Mouse (Mus musculus): ENCODE measurements around the gene Cntnap5c. TPM values are rescaled to one million over a fixed set of nuclear protein-coding genes. Genes with fewer than 3 reads are reported as not detected.

The Cntnap5c gene
- polyA plus RNA-seq, 1 experiment from 2014 or later: not detected

DNA sequence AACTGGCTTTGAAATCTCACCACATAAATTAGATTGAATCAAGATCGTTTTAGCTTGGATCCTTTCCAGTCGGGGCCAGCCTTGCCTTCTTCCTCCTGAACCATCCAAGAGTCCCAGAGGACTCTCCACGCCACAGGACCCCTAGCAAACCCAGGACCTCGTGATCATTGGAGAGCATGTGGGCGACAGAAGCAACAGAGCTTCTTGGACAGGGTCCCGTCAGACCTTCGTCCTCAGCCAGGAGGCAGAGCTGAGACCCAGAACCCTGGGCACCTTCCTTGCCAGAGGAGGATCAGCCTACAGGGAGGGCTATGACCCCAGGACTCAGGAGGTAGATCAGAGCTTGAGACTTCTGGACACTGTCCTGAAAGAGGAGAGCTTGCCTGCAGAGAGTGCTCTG is 300.5 kb downstream of the Cntnap5c start:
- ATAC-seq: no peak

DNA sequence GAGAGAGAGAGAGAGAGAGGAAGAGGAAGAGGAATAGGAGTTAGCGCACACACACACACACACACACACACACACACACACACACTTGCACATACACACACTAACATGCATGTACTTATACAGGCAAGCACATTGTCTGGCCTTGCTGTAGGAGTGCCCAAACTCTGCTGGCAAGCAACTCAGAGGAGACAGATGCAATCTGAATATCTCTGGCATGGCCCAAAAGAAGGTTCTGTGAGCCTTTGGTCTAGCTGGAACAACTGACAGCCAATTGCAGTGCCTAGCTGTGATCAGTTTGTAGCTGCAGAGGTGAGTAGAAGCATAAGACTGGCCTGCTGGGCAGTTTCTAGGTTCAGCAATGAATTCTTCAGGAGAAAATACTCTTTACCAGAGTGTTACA is 313.3 kb downstream of the Cntnap5c start:
- Histone ChIP-seq H3K4me1 (no peaks in the 10 kb centered on the region), H3K27ac (no peak overlapping the region), H3K9me3 (replicated peaks) (no peaks in the 10 kb centered on the region), H3K36me3 (no peaks in the 10 kb centered on the region), H3K9ac (no peak overlapping the region), H3K4me3 (no peak overlapping the region), H3K4me2 (no peak overlapping the region), H3K27me3 (replicated peaks) (no peaks in the 10 kb centered on the region)
- WGBS (ENCODE audit: insufficient replicate concordance): no CpG with 5 or more reads among the region's 1 CpGs
- ATAC-seq: no peak

More for the DNA sequence above, 300.5 kb downstream of the Cntnap5c start:
- Histone ChIP-seq H3K9me3 (replicated peaks) (0 out of 2 replicates have a peak, but pooled peaks cover 5% of the 10 kb centered on the region), H3K27ac (no peak overlapping the region), H3K9ac (no peak overlapping the region), H3K4me3 (no peak overlapping the region), H3K27me3 (replicated peaks) (no peaks in the 10 kb centered on the region), H3K36me3 (no peaks in the 10 kb centered on the region), H3K4me2 (no peak overlapping the region), H3K4me1 (no peaks in the 10 kb centered on the region)
- 60% methylated on average over 7 of the region's 7 CpGs for WGBS (ENCODE audit: insufficient replicate concordance)

DNA sequence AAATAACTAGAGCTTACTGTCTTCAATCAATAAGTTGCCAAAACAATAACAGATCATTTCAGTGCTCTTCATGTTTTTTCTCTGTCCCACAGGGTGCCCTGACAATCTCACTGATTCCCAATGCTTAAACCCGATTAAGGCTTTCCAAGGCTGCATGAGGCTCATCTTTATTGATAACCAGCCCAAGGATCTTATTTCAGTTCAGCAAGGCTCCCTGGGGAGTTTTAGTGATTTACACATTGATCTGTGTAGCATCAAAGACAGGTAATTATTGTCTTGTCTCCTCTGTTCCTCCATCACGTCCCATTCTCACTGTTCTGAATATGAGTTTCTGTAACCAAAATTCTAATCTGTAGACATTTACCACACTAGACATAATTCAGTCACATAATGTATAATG is 335.1 kb downstream of the Cntnap5c start:
- Histone ChIP-seq H3K9me3 (replicated peaks) (no peaks in the 10 kb centered on the region), H3K9ac (no peak overlapping the region), H3K27me3 (replicated peaks) (no peaks in the 10 kb centered on the region), H3K4me1 (no peaks in the 10 kb centered on the region), H3K4me3 (no peak overlapping the region), H3K27ac (no peak overlapping the region), H3K4me2 (no peak overlapping the region), H3K36me3 (no peaks in the 10 kb centered on the region)
- 69% methylated on average over 2 of the region's 2 CpGs for WGBS (ENCODE audit: insufficient replicate concordance)
- no peak for ATAC-seq

DNA sequence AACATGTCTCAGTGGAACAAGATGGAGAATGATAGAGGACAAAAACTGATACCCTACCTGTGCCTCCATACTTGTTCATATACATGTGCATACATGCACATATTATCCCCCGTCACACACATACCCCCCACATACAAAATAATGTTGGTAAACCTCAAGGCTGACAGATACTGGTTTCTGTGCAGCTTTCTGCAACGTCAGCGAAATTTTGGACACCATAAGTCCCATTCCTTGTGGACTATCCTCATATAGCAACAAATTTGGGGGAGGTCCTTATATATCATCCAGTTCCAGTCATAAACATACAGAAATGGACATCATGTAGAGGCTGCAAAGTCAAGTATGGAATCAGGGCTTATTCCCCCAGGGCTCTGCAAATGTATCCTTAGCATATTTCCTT is 338.5 kb downstream of the Cntnap5c start:
- no peak for ATAC-seq
- H3K36me3 ChIP-seq: no peaks in the 10 kb centered on the region
- H3K4me1 ChIP-seq: no peaks in the 10 kb centered on the region
- no peak overlapping the region for H3K4me2 ChIP-seq
- no peak overlapping the region for H3K27ac ChIP-seq
- H3K27me3 ChIP-seq (replicated peaks): no peaks in the 10 kb centered on the region
- H3K9ac ChIP-seq: no peak overlapping the region
- H3K4me3 ChIP-seq: no peak overlapping the region
- 56% methylated on average over 3 of the region's 3 CpGs for WGBS (ENCODE audit: insufficient replicate concordance)
- no peaks in the 10 kb centered on the region for H3K9me3 ChIP-seq (replicated peaks)

DNA sequence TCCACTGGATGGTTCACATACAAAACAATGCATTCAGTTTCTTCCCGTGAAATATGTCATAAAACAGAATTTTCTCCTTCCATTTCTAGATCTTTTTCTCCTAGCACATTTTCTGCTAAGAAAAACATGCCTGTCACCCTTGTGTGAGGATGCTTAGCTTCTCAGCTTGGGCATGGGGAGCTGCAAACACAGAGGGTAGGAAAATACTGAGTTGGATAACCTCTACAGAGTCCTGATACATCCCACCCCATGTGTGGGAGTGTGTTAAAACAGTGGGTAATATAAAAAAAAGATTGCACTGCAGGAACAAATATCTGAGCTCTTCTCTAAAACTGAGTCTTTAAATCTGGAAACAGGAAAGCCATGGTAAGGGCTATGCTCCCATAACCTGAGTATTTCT is 339.0 kb downstream of the Cntnap5c start:
- Histone ChIP-seq H3K36me3 (no peaks in the 10 kb centered on the region), H3K4me1 (no peaks in the 10 kb centered on the region), H3K9me3 (replicated peaks) (no peaks in the 10 kb centered on the region), H3K27me3 (replicated peaks) (no peaks in the 10 kb centered on the region), H3K4me3 (no peak overlapping the region), H3K27ac (no peak overlapping the region), H3K9ac (no peak overlapping the region), H3K4me2 (no peak overlapping the region)
- no peak for ATAC-seq
- WGBS (ENCODE audit: insufficient replicate concordance): 22% methylated on average over 1 of the region's 1 CpGs

DNA sequence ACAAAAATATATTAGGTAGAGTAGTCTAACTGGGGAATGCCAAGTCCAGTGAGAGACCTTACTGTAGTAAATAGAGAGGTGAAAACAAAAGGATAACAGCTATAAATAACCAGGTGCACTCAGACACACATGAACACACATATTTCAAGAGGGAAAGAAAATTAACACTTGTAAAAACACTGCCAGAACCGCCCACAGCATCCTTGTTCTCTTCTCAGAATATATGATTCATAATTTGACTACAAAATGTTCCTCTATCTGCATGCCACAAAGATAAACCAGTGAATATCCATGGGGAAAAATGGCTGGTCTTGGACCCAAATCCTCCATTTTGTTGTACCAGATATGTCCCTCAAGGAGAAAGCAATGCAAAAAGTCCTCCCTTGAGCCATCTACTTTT is 417.8 kb downstream of the Cntnap5c start:
- no peaks in the 10 kb centered on the region for H3K27me3 ChIP-seq (replicated peaks)
- no peaks in the 10 kb centered on the region for H3K9me3 ChIP-seq (replicated peaks)
- WGBS (ENCODE audit: insufficient replicate concordance): 69% methylated on average over 1 of the region's 1 CpGs
- H3K27ac ChIP-seq: no peak overlapping the region
- H3K4me1 ChIP-seq: no peaks in the 10 kb centered on the region
- no peak overlapping the region for H3K9ac ChIP-seq
- H3K36me3 ChIP-seq: no peaks in the 10 kb centered on the region
- H3K4me3 ChIP-seq: no peak overlapping the region
- no peak overlapping the region for H3K4me2 ChIP-seq
- ATAC-seq: no peak

DNA sequence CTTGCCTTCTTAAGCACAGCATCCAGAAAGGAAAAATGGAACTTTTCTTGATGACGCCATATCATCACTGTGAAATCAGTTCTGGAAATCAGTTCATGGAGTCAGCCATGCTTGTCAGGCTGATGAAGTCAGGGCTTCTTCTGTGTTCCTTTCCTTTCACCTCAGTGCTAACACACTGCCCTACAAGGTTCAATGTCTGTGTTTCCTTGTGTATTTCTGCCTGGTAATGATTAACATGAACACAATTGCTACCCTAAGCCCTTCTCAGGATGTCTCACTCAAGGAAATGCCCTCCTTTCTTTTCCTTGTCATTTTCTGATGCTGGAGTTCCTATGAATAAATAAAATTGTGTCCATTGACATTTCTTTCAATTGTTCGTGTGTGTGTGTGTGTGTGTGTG is 431.8 kb downstream of the Cntnap5c start:
- no peak for ATAC-seq
- Histone ChIP-seq H3K9ac (no peak overlapping the region), H3K9me3 (replicated peaks) (no peaks in the 10 kb centered on the region), H3K4me3 (no peak overlapping the region), H3K27ac (no peak overlapping the region), H3K27me3 (replicated peaks) (no peaks in the 10 kb centered on the region), H3K4me2 (no peak overlapping the region), H3K4me1 (no peaks in the 10 kb centered on the region), H3K36me3 (no peaks in the 10 kb centered on the region)
- WGBS (ENCODE audit: insufficient replicate concordance): 84% methylated on average over 2 of the region's 2 CpGs

DNA sequence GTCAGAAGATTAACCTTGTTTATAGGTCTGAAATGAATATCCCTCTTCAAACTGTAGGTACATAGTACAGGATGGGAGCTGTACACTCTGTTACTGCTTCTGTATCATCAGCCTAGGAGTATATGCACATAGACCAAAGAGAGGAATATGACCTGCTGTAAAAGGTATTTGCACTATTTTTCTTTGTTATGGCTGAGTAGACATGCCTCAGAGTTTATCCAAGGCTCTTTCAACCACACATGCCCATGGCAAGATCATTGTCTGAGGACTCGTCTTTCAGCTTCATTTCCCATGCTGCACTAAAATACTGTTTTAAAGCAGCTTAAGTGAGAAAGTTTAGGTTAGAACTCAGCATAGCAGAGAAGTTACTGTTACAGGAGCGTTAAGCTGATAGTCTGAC is 498.7 kb downstream of the Cntnap5c start:
- Histone ChIP-seq H3K27ac (no peak overlapping the region), H3K4me3 (no peak overlapping the region), H3K36me3 (no peaks in the 10 kb centered on the region), H3K4me2 (no peak overlapping the region), H3K9ac (no peak overlapping the region), H3K27me3 (replicated peaks) (no peaks in the 10 kb centered on the region), H3K9me3 (replicated peaks) (no peaks in the 10 kb centered on the region), H3K4me1 (no peaks in the 10 kb centered on the region)
- WGBS (ENCODE audit: insufficient replicate concordance): 56% methylated on average over 2 of the region's 2 CpGs
- no peak for ATAC-seq

DNA sequence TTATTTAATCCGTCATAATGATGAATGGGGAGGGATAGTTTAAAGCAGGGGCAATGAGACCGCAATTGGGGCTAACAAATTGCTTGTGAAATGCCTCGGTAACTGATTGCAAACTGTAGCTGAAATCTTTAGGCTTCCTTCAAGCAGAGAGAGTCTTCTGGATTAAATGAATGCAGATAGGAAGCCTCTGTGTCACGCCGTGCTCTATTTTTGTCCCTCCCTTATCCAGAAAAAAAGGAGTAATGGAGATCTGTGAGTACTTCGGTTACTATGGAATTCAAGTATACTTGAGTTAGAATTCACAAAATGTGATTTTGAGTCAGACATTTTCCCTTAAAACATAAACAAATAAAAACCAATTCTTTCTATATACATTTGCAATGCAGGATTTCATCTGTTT is 581.9 kb downstream of the Cntnap5c start:
- WGBS (ENCODE audit: insufficient replicate concordance): 71% methylated on average over 6 of the region's 6 CpGs
- Histone ChIP-seq H3K27me3 (replicated peaks) (no peaks in the 10 kb centered on the region), H3K4me3 (no peak overlapping the region), H3K27ac (no peak overlapping the region), H3K9me3 (replicated peaks) (no peaks in the 10 kb centered on the region), H3K9ac (no peak overlapping the region), H3K36me3 (no peaks in the 10 kb centered on the region), H3K4me2 (no peak overlapping the region), H3K4me1 (no peaks in the 10 kb centered on the region)
- no peak for ATAC-seq

DNA sequence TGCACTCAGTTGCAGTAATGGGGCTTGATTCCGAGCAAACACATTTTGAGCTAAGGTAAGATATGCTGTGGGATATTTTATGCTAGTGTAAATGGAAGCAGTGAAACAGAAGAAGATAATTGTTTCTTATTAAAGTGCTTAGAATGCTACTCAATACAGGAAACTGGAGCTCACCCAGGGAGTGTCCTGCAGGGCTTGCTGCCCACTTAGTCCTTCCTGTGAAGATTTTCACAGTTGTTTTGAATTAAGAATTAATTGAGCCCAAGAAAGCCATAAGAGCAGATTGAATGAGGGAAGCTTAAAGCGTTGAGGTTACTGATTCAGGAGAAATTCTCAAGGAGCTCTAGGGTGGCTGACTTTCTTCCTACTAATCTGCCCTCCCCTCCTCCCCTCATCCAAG is 586.9 kb downstream of the Cntnap5c start:
- 59% methylated on average over 2 of the region's 2 CpGs for WGBS (ENCODE audit: insufficient replicate concordance)
- Histone ChIP-seq H3K9ac (no peak overlapping the region), H3K27ac (no peak overlapping the region), H3K4me3 (no peak overlapping the region), H3K4me1 (no peaks in the 10 kb centered on the region), H3K9me3 (replicated peaks) (no peaks in the 10 kb centered on the region), H3K4me2 (no peak overlapping the region), H3K36me3 (no peaks in the 10 kb centered on the region), H3K27me3 (replicated peaks) (no peaks in the 10 kb centered on the region)
- no peak for ATAC-seq

DNA sequence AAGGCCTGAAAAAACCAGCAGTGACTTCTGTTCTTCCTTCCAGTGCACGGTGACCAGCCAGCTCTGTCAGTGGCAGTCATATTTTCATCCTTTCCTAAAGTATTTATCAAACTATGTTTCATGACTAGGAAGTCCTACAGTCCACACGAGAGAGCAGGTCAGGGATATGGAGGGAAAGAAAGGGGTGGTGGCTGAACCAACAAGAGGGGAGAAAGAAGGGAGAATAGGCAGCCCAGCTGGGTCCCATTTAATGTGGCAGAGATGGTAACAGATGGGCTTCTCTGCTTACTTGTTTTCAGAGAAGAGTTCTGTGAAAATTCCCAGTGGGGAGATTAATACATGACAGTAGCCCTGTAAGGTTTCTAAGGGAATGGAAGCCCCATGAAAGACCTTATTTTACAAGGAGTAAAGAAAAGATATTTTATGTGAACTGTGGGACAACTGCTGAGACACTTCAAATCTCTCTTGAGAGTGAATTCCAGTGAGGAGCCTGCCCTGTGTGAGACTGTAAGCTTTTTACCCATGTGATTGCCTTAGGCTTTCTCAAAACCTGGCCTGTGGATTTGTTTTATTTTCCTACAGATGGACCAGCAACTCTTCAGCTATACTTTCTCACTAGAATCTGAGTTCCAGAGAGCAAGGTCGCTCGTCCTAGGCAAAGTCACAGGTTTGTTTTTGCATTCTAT is 594.4 kb downstream of the Cntnap5c start:
- no peak overlapping the region for H3K4me2 ChIP-seq
- 60% methylated on average over 4 of the region's 4 CpGs for WGBS (ENCODE audit: insufficient replicate concordance)
- no peaks in the 10 kb centered on the region for H3K4me1 ChIP-seq
- H3K36me3 ChIP-seq: no peaks in the 10 kb centered on the region
- no peaks in the 10 kb centered on the region for H3K9me3 ChIP-seq (replicated peaks)
- no peak overlapping the region for H3K4me3 ChIP-seq
- no peak overlapping the region for H3K27ac ChIP-seq
- no peak for ATAC-seq
- H3K27me3 ChIP-seq (replicated peaks): no peaks in the 10 kb centered on the region
- H3K9ac ChIP-seq: no peak overlapping the region

DNA sequence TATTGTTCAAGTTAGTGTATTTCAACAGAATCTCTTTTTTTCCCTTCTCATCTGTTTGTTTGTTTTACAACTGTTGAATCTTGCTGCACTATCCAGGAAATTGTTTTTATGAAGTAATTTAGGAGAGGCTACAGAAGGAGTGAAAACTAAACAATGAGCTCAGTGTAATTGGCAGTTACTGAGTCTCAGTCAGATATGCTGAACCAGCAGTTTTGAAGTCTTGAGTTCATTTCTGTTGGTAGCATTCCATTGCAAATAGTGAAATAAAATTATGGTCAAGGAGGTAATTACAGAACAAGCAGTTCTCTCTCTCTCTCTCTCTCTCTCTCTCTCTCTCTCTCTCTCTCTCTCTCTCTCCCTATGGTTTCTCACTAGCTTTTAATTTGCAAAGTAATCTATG is 600.7 kb downstream of the Cntnap5c start:
- H3K9me3 ChIP-seq (replicated peaks): no peaks in the 10 kb centered on the region
- H3K27me3 ChIP-seq (replicated peaks): no peaks in the 10 kb centered on the region
- no peak overlapping the region for H3K4me3 ChIP-seq
- no peak for ATAC-seq
- H3K36me3 ChIP-seq: no peaks in the 10 kb centered on the region
- H3K4me1 ChIP-seq: no peaks in the 10 kb centered on the region
- no peak overlapping the region for H3K4me2 ChIP-seq
- no peak overlapping the region for H3K9ac ChIP-seq
- no peak overlapping the region for H3K27ac ChIP-seq

DNA sequence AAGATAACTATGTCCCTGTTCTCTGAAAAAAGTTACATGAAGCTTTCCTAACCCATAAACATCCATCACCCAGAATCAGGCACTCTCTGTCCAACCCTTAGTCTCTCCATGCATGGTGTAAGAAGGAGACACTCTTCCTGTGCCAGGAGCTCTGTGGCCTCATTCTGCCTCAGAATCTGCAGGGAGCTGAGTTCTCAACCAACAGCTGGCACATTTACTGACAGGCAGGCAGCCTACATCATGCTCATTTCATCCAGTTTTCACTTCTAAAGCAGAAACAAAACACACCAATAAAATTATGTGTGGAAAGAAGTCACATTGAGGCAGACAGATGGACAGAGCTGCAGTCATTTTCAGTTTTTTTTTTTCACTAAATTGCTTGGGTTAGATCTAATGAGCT is 638.4 kb downstream of the Cntnap5c start:
- Histone ChIP-seq H3K9ac (no peak overlapping the region), H3K4me3 (no peak overlapping the region), H3K4me1 (no peaks in the 10 kb centered on the region), H3K27me3 (replicated peaks) (no peaks in the 10 kb centered on the region), H3K27ac (no peak overlapping the region), H3K36me3 (no peaks in the 10 kb centered on the region), H3K4me2 (no peak overlapping the region), H3K9me3 (replicated peaks) (no peaks in the 10 kb centered on the region; the same call in 1 of the 2 replicates)
- ATAC-seq: no peak
